Mouse (Mus musculus) ES-Bruce4 (cell line): ENCODE measurements around the gene Ttc7. TPM values are rescaled to one million over a fixed set of nuclear protein-coding genes. Genes with fewer than 3 reads are reported as not detected.

ENCODE experiments used
- H3K27ac ChIP-seq: 2 replicates; pipeline ENCODE4 v1.5.1; 2012; ENCODE audit warnings: low read length, inconsistent platforms; ENCODE audit not compliant: insufficient read depth
- H3K27me3 ChIP-seq: 2 replicates; pipeline ENCODE4 v1.6.1; 2012; ENCODE audit warnings: mild to moderate bottlenecking, low read length, inconsistent platforms; ENCODE audit not compliant: control insufficient read depth, poor library complexity, insufficient read depth, severe bottlenecking
- H3K36me3 ChIP-seq: 2 replicates; pipeline ENCODE4 v1.6.1; 2012; ENCODE audit warnings: inconsistent platforms, mild to moderate bottlenecking, low read length, moderate library complexity; ENCODE audit not compliant: control insufficient read depth, poor library complexity, insufficient read depth, severe bottlenecking
- H3K4me1 ChIP-seq: one replicate; pipeline ENCODE4 v1.8.1; 2011; ENCODE audit warnings: low read length; ENCODE audit not compliant: control insufficient read depth, insufficient read depth
- H3K4me3 ChIP-seq: 2 replicates; pipeline ENCODE4 v1.5.1; 2011; ENCODE audit warnings: low read depth, mild to moderate bottlenecking, low read length
- H3K9ac ChIP-seq: 2 replicates; pipeline ENCODE4 v1.6.1; 2012; ENCODE audit warnings: low read depth, mild to moderate bottlenecking, inconsistent platforms; ENCODE audit not compliant: poor library complexity, severe bottlenecking
- H3K9me3 ChIP-seq: replicated peaks from 2 replicates; pipeline ENCODE4 v1.6.1; 2012; ENCODE audit warnings: mild to moderate bottlenecking, low read length, inconsistent platforms; ENCODE audit not compliant: control insufficient read depth, poor library complexity, insufficient read depth, severe bottlenecking
- CTCF ChIP-seq: IDR thresholded peaks from one replicate; pipeline ENCODE4 v1.8.1; 2011; ENCODE audit warnings: low read depth, low read length
- EP300 ChIP-seq: IDR thresholded peaks from 2 replicates; pipeline ENCODE4 v1.6.1; 2011; ENCODE audit warnings: low read depth, low read length; ENCODE audit not compliant: insufficient read depth
- POLR2A ChIP-seq: IDR thresholded peaks from one replicate; pipeline ENCODE4 v1.8.1; 2011; ENCODE audit warnings: low read length; ENCODE audit not compliant: insufficient read depth
- polyA plus RNA-seq: library from polyadenylated mRNA; stranded (reverse); fragments of >200 nt; gene quantifications from 2 replicates; pipeline ENCODE4 v1.2.4, GENCODE M21; 2011; ENCODE audit warnings: low read depth; ENCODE audit not compliant: missing spikeins, insufficient read depth, insufficient read length

Gene Ttc7
- polyA plus RNA-seq, 1 experiment = 10.7 TPM

GRCm38 (mm10) chr17:87348353-87348752 lies 65.7 kb downstream of the Ttc7 start:
- Histone ChIP-seq H3K4me1 (peaks cover 11% of the 10 kb centered on the region), H3K9ac (no peak overlapping the region), H3K4me3 (no peak overlapping the region), H3K27me3 (no peaks in the 10 kb centered on the region), H3K9me3 (no peaks in the 10 kb centered on the region), H3K27ac (no peak overlapping the region), H3K36me3 (no peaks in the 10 kb centered on the region)
- TF ChIP-seq CTCF (no peak), EP300 (no peak), POLR2A (no peak)

DNA sequence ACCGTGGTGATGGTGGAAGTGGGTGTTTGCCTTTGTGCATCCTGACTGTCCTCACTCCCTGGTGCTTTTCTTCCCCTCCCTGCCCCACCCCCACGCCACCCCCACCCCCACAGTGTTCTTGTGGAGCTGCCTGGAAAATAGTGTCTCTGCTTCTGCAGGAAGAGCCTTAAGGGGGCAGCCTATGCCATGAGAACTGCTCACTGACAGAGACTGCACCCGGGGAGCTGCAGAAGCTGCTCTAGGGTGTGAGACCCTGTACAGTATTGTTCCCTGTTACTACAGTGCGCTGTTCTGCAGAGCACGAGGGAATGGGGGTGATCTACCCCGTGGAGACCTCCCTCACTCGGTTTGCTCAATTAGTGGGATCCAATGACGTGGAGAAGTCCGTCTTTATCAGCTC lies 66.4 kb downstream of the Ttc7 start:
- Histone ChIP-seq H3K36me3 (no peaks in the 10 kb centered on the region), H3K27ac (no peak overlapping the region), H3K27me3 (no peaks in the 10 kb centered on the region), H3K9me3 (no peaks in the 10 kb centered on the region), H3K9ac (no peak overlapping the region), H3K4me1 (peaks cover 11% of the 10 kb centered on the region), H3K4me3 (no peak overlapping the region)
- no peak for TF ChIP-seq POLR2A
- no peak for TF ChIP-seq EP300
- TF ChIP-seq CTCF = peak; percentile 44

DNA sequence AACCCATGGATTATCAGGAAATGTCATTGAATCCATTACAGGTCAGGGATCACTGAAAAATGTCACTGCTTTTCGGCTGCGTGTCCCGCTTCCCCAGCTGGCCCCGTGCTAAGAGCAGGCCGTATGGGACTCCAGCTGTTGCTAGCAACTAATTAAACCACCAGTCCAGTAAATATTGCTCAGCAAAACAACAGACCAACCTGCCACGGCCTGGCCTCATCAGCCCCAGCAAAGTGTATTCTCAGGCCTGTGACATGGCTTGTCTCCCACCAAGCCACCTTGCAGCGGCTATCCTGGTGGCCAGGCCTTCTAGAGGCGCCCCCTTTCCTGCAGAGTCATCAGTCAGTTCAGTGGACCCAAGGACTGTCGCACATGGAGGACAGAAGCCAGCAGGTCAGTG lies 66.9 kb downstream of the Ttc7 start:
- Histone ChIP-seq H3K4me3 (no peak overlapping the region), H3K9me3 (no peaks in the 10 kb centered on the region), H3K4me1 (peaks cover 11% of the 10 kb centered on the region), H3K27ac (no peak overlapping the region), H3K27me3 (no peaks in the 10 kb centered on the region), H3K9ac (no peak overlapping the region), H3K36me3 (no peaks in the 10 kb centered on the region)
- no peak for TF ChIP-seq POLR2A
- no peak for TF ChIP-seq CTCF
- no peak for TF ChIP-seq EP300

DNA sequence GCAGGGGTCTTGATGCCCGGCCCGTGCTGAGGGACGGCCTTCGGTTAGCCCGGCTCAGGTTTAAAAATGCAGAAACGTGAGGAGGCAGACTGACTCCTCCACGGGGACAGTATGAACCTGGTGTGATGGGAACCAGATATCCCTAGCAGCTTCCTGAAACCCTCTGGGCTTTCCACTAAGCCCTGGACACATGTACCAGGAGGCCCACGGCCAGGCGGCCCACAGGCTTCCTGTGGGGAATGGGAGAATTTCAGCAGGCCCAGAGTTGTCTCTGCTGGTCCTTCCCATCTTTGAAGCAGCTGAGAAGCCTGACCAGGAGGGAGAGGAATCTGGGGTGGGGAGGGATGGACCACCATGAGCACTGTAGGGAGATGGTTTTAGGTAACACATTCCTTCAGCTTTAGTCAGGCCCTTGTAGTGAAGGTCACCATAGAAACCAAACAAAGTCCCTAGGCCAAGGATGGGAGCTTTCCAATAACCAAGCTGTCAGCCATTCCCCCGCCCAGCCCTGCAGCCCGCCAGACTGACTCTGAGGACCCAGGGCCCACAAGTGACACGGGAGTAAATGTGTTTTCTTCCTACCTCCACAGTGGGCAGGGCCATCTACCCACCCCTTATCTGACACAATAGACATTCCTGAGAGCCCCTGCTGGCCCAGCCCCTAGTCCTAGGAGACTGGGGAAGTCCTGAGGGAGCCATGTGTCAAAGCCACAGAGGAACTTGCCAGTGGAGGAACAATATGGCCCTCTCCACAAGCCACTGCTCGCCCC lies 68.0 kb downstream of the Ttc7 start:
- H3K9ac ChIP-seq = no peak overlapping the region
- peaks cover 11% of the 10 kb centered on the region for H3K4me1 ChIP-seq
- peak overlapping the region; percentile 17; the same call in 1 of the 2 replicates for H3K27ac ChIP-seq
- no peaks in the 10 kb centered on the region for H3K9me3 ChIP-seq
- TF ChIP-seq EP300 = 0 out of 2 replicates have a peak, but pooled peaks have one; percentile 22
- TF ChIP-seq POLR2A = no peak
- TF ChIP-seq CTCF = no peak
- H3K4me3 ChIP-seq = no peak overlapping the region
- H3K27me3 ChIP-seq = no peaks in the 10 kb centered on the region
- no peaks in the 10 kb centered on the region for H3K36me3 ChIP-seq

GRCm38 (mm10) chr17:87351241-87352105 lies 68.8 kb downstream of the Ttc7 start:
- TF ChIP-seq POLR2A (no peak), CTCF (no peak), EP300 (0 out of 2 replicates have a peak, but pooled peaks have one; percentile 66)
- no peaks in the 10 kb centered on the region for H3K9me3 ChIP-seq
- peak overlapping the region; percentile 17; the same call in 1 of the 2 replicates for H3K27ac ChIP-seq
- no peaks in the 10 kb centered on the region for H3K27me3 ChIP-seq
- no peaks in the 10 kb centered on the region for H3K36me3 ChIP-seq
- H3K4me3 ChIP-seq = no peak overlapping the region
- H3K9ac ChIP-seq = no peak overlapping the region
- H3K4me1 ChIP-seq = peaks cover 11% of the 10 kb centered on the region
